Comparison of ENCODE assay signal across 25 mouse cellular contexts in genomic region chr3:67434011-67434410, GRCm38 (mm10). TPM values are rescaled to one million over a fixed set of nuclear protein-coding genes. Genes with fewer than 3 reads are reported as not detected.
"Had no signal": no experiment of that assay in that cellular context is flagged by ENCODE, and none has a peak within 500 bp of the region (broad histone marks: within the 10 kb centered on the region; RNA-seq: fewer than 3 reads in every experiment).

No protein-coding gene starts in this region.

- H3K27me3 ChIP-seq: neural tube, embryonic 13.5 days; neural tube, embryonic 15.5 days; stomach, embryonic 15.5 days had no signal

- H3K4me2 ChIP-seq: neural tube, embryonic 13.5 days; neural tube, embryonic 15.5 days; stomach, embryonic 15.5 days had no signal

- H3K9ac ChIP-seq: neural tube, embryonic 13.5 days; neural tube, embryonic 15.5 days; stomach, embryonic 15.5 days had no signal

- H3K9me3 ChIP-seq: neural tube, embryonic 13.5 days; neural tube, embryonic 15.5 days; stomach, embryonic 15.5 days had no signal

- H3K27ac ChIP-seq: neural tube, embryonic 13.5 days; neural tube, embryonic 15.5 days; stomach, embryonic 15.5 days; stomach, postnatal 0 days had no signal

- DNase-seq: retina, postnatal 1 day; right cerebral cortex, adult 18-20 months; right cerebral cortex, postnatal 14 days; right cerebral cortex, postnatal 25 days; right cerebral cortex, postnatal 4 days; spleen, adult 18-20 months; thymus, adult 18-20 months; thymus, adult 2 months; thymus, postnatal 14 days; thymus, postnatal 25 days; thymus, postnatal 36 days; thymus, postnatal 4 days had no signal

- H3K4me3 ChIP-seq: neural tube, embryonic 13.5 days; neural tube, embryonic 15.5 days; stomach, embryonic 15.5 days had no signal

RNA-seq across cellular contexts. Expression of gene Gm17402, which starts 59.0 kb away (rescaled TPM):
- total RNA-seq: neutrophil, adult 5-6 weeks had no signal
- polyA plus RNA-seq: neural tube, embryonic 13.5 days; neural tube, embryonic 14.5 days; neural tube, embryonic 15.5 days; small intestine, adult 2 months; spleen, adult 2 months; stomach, embryonic 14.5 days; stomach, embryonic 15.5 days; stomach, embryonic 16.5 days; stomach, postnatal 0 days; testis, adult 2 months; thymus, adult 2 months; thymus, postnatal 0 days; urinary bladder, adult 2 months had no signal
